Mouse (Mus musculus): ENCODE results near the gene Xylt2.

GRCm38 (mm10) chr11:94676308-94676707 is 1.0 kb downstream of the Xylt2 start:
- no peak for TF ChIP-seq TAL1 (IDR thresholded peaks at IDR 0.05; ENCODE audit: low read length)
- no peak for TF ChIP-seq GATA1 (IDR thresholded peaks at IDR 0.05; ENCODE audit: low read length)

All from erythroblast, embryonic 14.5 days (primary cell).